Mouse (Mus musculus) stomach, embryonic 14.5 days (tissue): ENCODE measurements around the gene Hoxc10. TPM values are rescaled to one million over a fixed set of nuclear protein-coding genes. Genes with fewer than 3 reads are reported as not detected.

Experiments used
- ATAC-seq: fragments of 200-750 bp; cut with Nextera tagmentation; 2 replicates; pipeline ENCODE4 v1.8.0; 2017; ENCODE audit warnings: low read depth, moderate TSS enrichment; ENCODE audit not compliant: insufficient number of reproducible peaks, insufficient read depth, low FRiP score
- H3K27ac ChIP-seq: fragments of 300-500 bp; sonication (generic); 2 replicates; pipeline ENCODE4 v1.5.1; 2014; ENCODE audit warnings: mild to moderate bottlenecking, low read length, moderate library complexity, mixed read lengths
- H3K27me3 ChIP-seq: fragments of 300-500 bp; sonication (generic); 2 replicates; pipeline ENCODE4 v1.6.1; 2014; ENCODE audit warnings: low read length, control low read depth, mixed read lengths; ENCODE audit not compliant: control insufficient read depth, insufficient read depth
- H3K36me3 ChIP-seq: fragments of 300-500 bp; sonication (generic); 2 replicates; pipeline ENCODE4 v1.6.1; 2014; ENCODE audit warnings: mild to moderate bottlenecking, control low read depth, low read length, moderate library complexity, mixed read lengths; ENCODE audit not compliant: control insufficient read depth, insufficient read depth
- H3K4me1 ChIP-seq: fragments of 300-500 bp; sonication (generic); 2 replicates; pipeline ENCODE4 v1.6.1; 2014; ENCODE audit warnings: low read length, control low read depth, mixed read lengths; ENCODE audit not compliant: control insufficient read depth, insufficient read depth
- H3K4me2 ChIP-seq: fragments of 300-500 bp; sonication (generic); replicated peaks from 2 replicates; pipeline ENCODE4 v1.6.1; 2014; ENCODE audit warnings: low read depth, low read length, control low read depth
- H3K4me3 ChIP-seq: fragments of 300-500 bp; sonication (generic); 2 replicates; pipeline ENCODE4 v1.5.1; 2014; ENCODE audit warnings: low read depth, low read length, control low read depth
- H3K9ac ChIP-seq: fragments of 300-500 bp; sonication (generic); replicated peaks from 2 replicates; pipeline ENCODE4 v1.6.1; 2014; ENCODE audit warnings: low read depth, mild to moderate bottlenecking, control low read depth, low read length, moderate library complexity, mixed read lengths
- H3K9me3 ChIP-seq: fragments of 300-500 bp; sonication (generic); 2 replicates; pipeline ENCODE4 v1.6.1; 2016; ENCODE audit warnings: low read depth, low read length, control low read depth; ENCODE audit not compliant: control insufficient read depth
- WGBS: fragments of 180-500 bp; shearing (Covaris S2); extraction: QIAGEN DNeasy Blood & Tissue Kit; methylation state at CpG from one replicate; pipeline ENCODE4 v1.1.7; 2014; 5-methylcytosine and 5-hydroxymethylcytosine counted together
- polyA plus RNA-seq: library from polyadenylated mRNA; unstranded; fragments of >200 nt; fragmentation: Nextera tagmentation; extraction: Ambion mirVana; gene quantifications from 2 replicates; pipeline ENCODE4 v1.2.1, GENCODE M21; 2014

Hoxc10 gene
- polyA plus RNA-seq, 1 experiment from 2014 or later, result not detected

- peaks cover 78% of the 10 kb centered on the region for H3K27me3 ChIP-seq
- no peak overlapping the region for H3K4me2 ChIP-seq
- no peak overlapping the region for H3K4me3 ChIP-seq
- 7% methylated on average over 17 of the region's 17 CpGs for WGBS
- ATAC-seq, result peak; percentile 51; the same call in 1 of the 2 replicates
- no peaks in the 10 kb centered on the region for H3K36me3 ChIP-seq
- H3K27ac ChIP-seq, result peak overlapping the region; percentile 74; the same call in 1 of the 2 replicates
- no peaks in the 10 kb centered on the region for H3K9me3 ChIP-seq
- no peaks in the 10 kb centered on the region; the same call in 1 of the 2 replicates for H3K4me1 ChIP-seq
- H3K9ac ChIP-seq, result no peak overlapping the region
These were observed 38.7 kb downstream of the Hoxc10 start for GRCm38 (mm10) chr15:103005308-103005707.

GRCm38 (mm10) chr15:103005797-103006196 is 39.2 kb downstream of the Hoxc10 start:
- no peak overlapping the region for H3K9ac ChIP-seq
- 23% methylated on average over 5 of the region's 5 CpGs for WGBS
- no peaks in the 10 kb centered on the region for H3K36me3 ChIP-seq
- H3K4me3 ChIP-seq, result no peak overlapping the region
- H3K27me3 ChIP-seq, result peaks cover 73% of the 10 kb centered on the region
- H3K4me1 ChIP-seq, result no peaks in the 10 kb centered on the region
- peak overlapping the region; percentile 10; the same call in 1 of the 2 replicates for H3K4me2 ChIP-seq
- ATAC-seq, result no peak
- peak overlapping the region; percentile 74; the same call in 1 of the 2 replicates for H3K27ac ChIP-seq
- H3K9me3 ChIP-seq, result no peaks in the 10 kb centered on the region

- Histone ChIP-seq H3K4me2 (0 out of 2 replicates have a peak overlapping the region, but pooled peaks have one; percentile 10), H3K4me1 (no peaks in the 10 kb centered on the region), H3K4me3 (no peak overlapping the region), H3K27ac (no peak overlapping the region), H3K9ac (no peak overlapping the region), H3K9me3 (no peaks in the 10 kb centered on the region), H3K36me3 (no peaks in the 10 kb centered on the region), H3K27me3 (peaks cover 68% of the 10 kb centered on the region)
- WGBS, result 34% methylated on average over 1 of the region's 1 CpGs
- ATAC-seq, result no peak
These were observed 39.7 kb downstream of the Hoxc10 start for GRCm38 (mm10) chr15:103006326-103006725.

GRCm38 (mm10) chr15:103009265-103010111 is 42.9 kb downstream of the Hoxc10 start:
- 4% methylated on average over 27 of the region's 27 CpGs for WGBS
- peak overlapping the region; percentile 26 for H3K4me3 ChIP-seq
- H3K27me3 ChIP-seq, result peaks cover 54% of the 10 kb centered on the region
- no peak for ATAC-seq
- H3K9me3 ChIP-seq, result no peaks in the 10 kb centered on the region
- 0 out of 2 replicates have a peak overlapping the region, but pooled peaks have one; percentile 6 for H3K27ac ChIP-seq
- peak overlapping the region; percentile 38 for H3K4me2 ChIP-seq
- no peaks in the 10 kb centered on the region for H3K4me1 ChIP-seq
- H3K9ac ChIP-seq, result peak overlapping the region; percentile 22; the same call in 1 of the 2 replicates
- no peaks in the 10 kb centered on the region for H3K36me3 ChIP-seq

- no peaks in the 10 kb centered on the region for H3K4me1 ChIP-seq
- H3K27ac ChIP-seq, result peak overlapping the region; percentile 15; the same call in 1 of the 2 replicates
- peak overlapping the region; percentile 22 for H3K9ac ChIP-seq
- 8% methylated on average over 31 of the region's 31 CpGs for WGBS
- no peaks in the 10 kb centered on the region for H3K9me3 ChIP-seq
- H3K4me2 ChIP-seq, result peak overlapping the region; percentile 38
- H3K4me3 ChIP-seq, result peak overlapping the region; percentile 26
- H3K36me3 ChIP-seq, result no peaks in the 10 kb centered on the region
- no peak for ATAC-seq
- H3K27me3 ChIP-seq, result peaks cover 51% of the 10 kb centered on the region
These were observed 43.7 kb downstream of the Hoxc10 start for GRCm38 (mm10) chr15:103010112-103010846.

- H3K9me3 ChIP-seq, result no peaks in the 10 kb centered on the region
- whole genome bisulfite sequencing, result 14% methylated on average over 28 of the region's 28 CpGs
- ATAC-seq, result no peak
- peak overlapping the region; percentile 26 for H3K4me3 ChIP-seq
- peak overlapping the region; percentile 22 for H3K9ac ChIP-seq
- peak overlapping the region; percentile 38 for H3K4me2 ChIP-seq
- no peaks in the 10 kb centered on the region for H3K4me1 ChIP-seq
- H3K27me3 ChIP-seq, result peaks cover 46% of the 10 kb centered on the region
- peak overlapping the region; percentile 53; the same call in 1 of the 2 replicates for H3K27ac ChIP-seq
- H3K36me3 ChIP-seq, result no peaks in the 10 kb centered on the region
These were observed 44.4 kb downstream of the Hoxc10 start for GRCm38 (mm10) chr15:103010847-103011555.

- WGBS, result 12% methylated on average over 26 of the region's 26 CpGs
- Histone ChIP-seq H3K4me2 (peak overlapping the region; percentile 39), H3K9ac (peak overlapping the region; percentile 25; the same call in 1 of the 2 replicates), H3K27ac (peak overlapping the region; percentile 61), H3K27me3 (peaks cover 41% of the 10 kb centered on the region), H3K9me3 (no peaks in the 10 kb centered on the region), H3K4me3 (peak overlapping the region; percentile 19), H3K36me3 (no peaks in the 10 kb centered on the region), H3K4me1 (peaks cover 4% of the 10 kb centered on the region; the same call in 1 of the 2 replicates)
- no peak for ATAC-seq
These were observed 45.4 kb downstream of the Hoxc10 start for GRCm38 (mm10) chr15:103011928-103012486.
